Mouse (Mus musculus) C2C12 (cell line): ENCODE measurements at regions not wholly inside any gene's neighbourhood (a gene's known extent, or its start where the extent isn't known, plus 50 kb on each side); places are given as distances from the start of the nearest gene placed in this dataset.

Experiments
- H3K27me3 ChIP-seq: one replicate; pipeline ENCODE4 v1.6.1; 2011; ENCODE audit not compliant: control insufficient read depth, insufficient read depth, insufficient read length
- H3K36me3 ChIP-seq: one replicate; pipeline ENCODE4 v1.6.1; 2011; ENCODE audit not compliant: control insufficient read depth, insufficient read depth
- H3K4me3 ChIP-seq: one replicate; pipeline ENCODE4 v1.5.1; 2011; ENCODE audit warnings: mild to moderate bottlenecking, control low read depth; ENCODE audit not compliant: poor library complexity, insufficient read depth, severe bottlenecking
- H3K79me2 ChIP-seq: one replicate; pipeline ENCODE4 v1.6.1; 2011; ENCODE audit not compliant: control insufficient read depth, insufficient read depth
- H3K79me3 ChIP-seq: one replicate; pipeline ENCODE4 v1.6.1; 2011; ENCODE audit warnings: low read depth, control low read depth
- H3ac ChIP-seq: one replicate; pipeline ENCODE3; 2011; ENCODE audit warnings: low read depth; ENCODE audit not compliant: control insufficient read depth, insufficient read length
- CEBPB ChIP-seq: IDR thresholded peaks from one replicate; pipeline ENCODE4 v1.6.1; 2011; ENCODE audit warnings: low read depth, mild to moderate bottlenecking, control low read depth, moderate library complexity
- CTCF ChIP-seq: IDR thresholded peaks from one replicate; pipeline ENCODE4 v1.5.1; 2011; ENCODE audit not compliant: control insufficient read depth, insufficient read depth, insufficient read length
- FOSL1 ChIP-seq: IDR thresholded peaks from one replicate; pipeline ENCODE4 v1.8.0; 2011; ENCODE audit warnings: mild to moderate bottlenecking, low read length; ENCODE audit not compliant: poor library complexity, insufficient read depth, severe bottlenecking
- MAX ChIP-seq: IDR thresholded peaks from one replicate; pipeline ENCODE4 v1.6.1; 2011; ENCODE audit warnings: mild to moderate bottlenecking, control low read depth
- MYOD1 ChIP-seq: IDR thresholded peaks from one replicate; pipeline ENCODE4 v1.6.1; 2011; ENCODE audit warnings: low read depth; ENCODE audit not compliant: control insufficient read depth, insufficient read length
- MYOG ChIP-seq: IDR thresholded peaks from one replicate; pipeline ENCODE4 v1.6.1; 2011; ENCODE audit not compliant: control insufficient read depth, insufficient read length; ENCODE audit errors: extremely low read depth
- USF1 ChIP-seq: IDR thresholded peaks from one replicate; pipeline ENCODE4 v1.6.1; 2011; ENCODE audit warnings: low read depth, mild to moderate bottlenecking, control low read depth, moderate library complexity

DNA sequence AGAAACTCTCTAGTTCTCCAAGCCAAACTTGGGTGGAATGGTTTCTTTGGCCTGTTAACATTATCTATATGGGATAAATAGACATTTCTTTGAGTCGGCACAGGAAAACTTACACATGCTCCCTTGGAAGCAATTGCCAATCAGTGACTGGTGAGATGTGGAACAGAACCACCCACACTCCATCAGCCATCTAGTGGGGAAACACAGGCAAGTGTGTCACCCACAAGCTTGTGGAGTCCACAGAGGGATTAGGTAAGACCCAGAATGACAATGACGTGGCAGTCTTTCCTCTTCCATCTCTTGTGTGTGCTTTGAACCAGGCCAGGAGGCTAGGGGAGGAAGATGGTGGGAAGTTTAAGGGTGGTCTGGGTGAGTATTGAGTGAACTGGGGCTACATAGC is 257.5 kb upstream of the Gadl1 start:
- Histone ChIP-seq H3K79me2 (no peaks in the 10 kb centered on the region), H3K4me3 (no peak overlapping the region), H3K36me3 (no peaks in the 10 kb centered on the region), H3ac (no peak overlapping the region), H3K27me3 (no peaks in the 10 kb centered on the region), H3K79me3 (no peaks in the 10 kb centered on the region)
- TF ChIP-seq USF1 (no peak), MYOG (no peak), MAX (no peak), MYOD1 (no peak), CTCF (no peak)

DNA sequence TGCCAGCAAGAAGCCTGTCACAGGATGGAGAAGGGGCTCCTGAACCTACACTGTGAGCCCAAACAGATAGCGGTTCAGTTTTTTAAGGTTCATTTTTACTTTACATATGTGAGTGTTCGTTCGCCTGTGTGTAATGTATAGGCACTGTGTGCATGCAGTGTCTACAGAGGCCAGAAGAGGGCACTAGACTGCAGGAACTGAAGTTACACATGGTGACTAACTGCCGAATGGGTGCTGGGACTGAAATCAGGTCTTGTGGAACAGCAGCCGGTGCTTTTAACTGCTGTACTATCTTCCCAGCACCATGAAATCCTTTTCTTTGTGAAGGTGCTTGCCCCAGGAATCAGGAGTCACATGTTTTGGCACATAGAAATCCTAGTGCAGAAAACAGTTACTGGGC is 256.1 kb upstream of the Gadl1 start:
- Histone ChIP-seq H3K4me3 (no peak overlapping the region), H3K36me3 (no peaks in the 10 kb centered on the region), H3K79me3 (no peaks in the 10 kb centered on the region), H3K79me2 (no peaks in the 10 kb centered on the region), H3K27me3 (no peaks in the 10 kb centered on the region), H3ac (no peak overlapping the region)
- TF ChIP-seq FOSL1 = no peak
- TF ChIP-seq MAX = no peak
- TF ChIP-seq CEBPB = no peak
- TF ChIP-seq CTCF = no peak
- TF ChIP-seq MYOD1 = no peak
- no peak for TF ChIP-seq MYOG
- TF ChIP-seq USF1 = no peak

DNA sequence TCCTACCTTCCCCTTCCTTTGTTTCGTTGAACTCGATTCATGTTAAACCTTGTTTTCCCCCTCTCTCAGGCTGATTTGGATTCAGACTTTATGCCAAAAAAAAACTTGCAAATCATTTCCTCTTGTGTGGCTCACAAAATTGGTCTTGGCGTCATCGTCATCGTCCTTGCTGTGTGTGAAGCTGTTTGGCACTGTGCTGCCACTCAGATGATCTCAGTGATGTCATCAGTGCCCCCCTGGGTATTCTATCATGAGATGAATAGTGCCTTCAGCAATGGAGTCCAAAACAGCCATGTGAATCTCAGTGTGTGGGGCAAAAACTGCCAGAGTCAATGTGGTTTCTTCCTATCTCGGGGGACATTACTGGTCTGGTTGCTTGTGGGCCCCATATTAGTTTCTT is 254.3 kb upstream of the Gadl1 start:
- H3K36me3 ChIP-seq = no peaks in the 10 kb centered on the region
- TF ChIP-seq MYOD1 (no peak), CTCF (no peak), FOSL1 (no peak), USF1 (no peak), MAX (no peak), CEBPB (no peak), MYOG (no peak)
- H3ac ChIP-seq = no peak overlapping the region
- no peaks in the 10 kb centered on the region for H3K79me2 ChIP-seq
- no peaks in the 10 kb centered on the region for H3K27me3 ChIP-seq
- no peaks in the 10 kb centered on the region for H3K79me3 ChIP-seq
- H3K4me3 ChIP-seq = no peak overlapping the region

DNA sequence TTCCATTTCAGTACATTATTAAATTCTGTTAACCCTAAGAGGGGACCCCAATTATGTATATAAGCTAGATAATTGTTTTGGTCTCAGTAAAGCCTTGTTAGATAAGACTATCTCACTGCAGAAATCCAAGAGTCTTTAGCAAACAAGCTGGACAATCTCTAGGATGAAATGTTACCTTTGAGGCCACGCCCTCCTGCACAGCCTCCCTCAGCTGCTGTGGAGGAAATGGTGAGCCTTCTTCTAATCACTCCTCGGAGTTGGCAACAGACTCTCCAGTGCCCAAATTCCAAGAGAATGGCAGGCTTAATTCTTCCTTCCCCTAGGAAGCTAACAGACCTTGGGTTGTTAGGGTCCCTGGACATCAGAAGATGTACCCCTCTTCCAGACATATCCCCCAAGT is 252.7 kb upstream of the Gadl1 start:
- no peaks in the 10 kb centered on the region for H3K27me3 ChIP-seq
- no peaks in the 10 kb centered on the region for H3K79me3 ChIP-seq
- H3ac ChIP-seq = no peak overlapping the region
- no peaks in the 10 kb centered on the region for H3K79me2 ChIP-seq
- H3K4me3 ChIP-seq = no peak overlapping the region
- no peaks in the 10 kb centered on the region for H3K36me3 ChIP-seq
- TF ChIP-seq MYOD1 (no peak), USF1 (no peak), MYOG (no peak), MAX (no peak), CEBPB (no peak)

DNA sequence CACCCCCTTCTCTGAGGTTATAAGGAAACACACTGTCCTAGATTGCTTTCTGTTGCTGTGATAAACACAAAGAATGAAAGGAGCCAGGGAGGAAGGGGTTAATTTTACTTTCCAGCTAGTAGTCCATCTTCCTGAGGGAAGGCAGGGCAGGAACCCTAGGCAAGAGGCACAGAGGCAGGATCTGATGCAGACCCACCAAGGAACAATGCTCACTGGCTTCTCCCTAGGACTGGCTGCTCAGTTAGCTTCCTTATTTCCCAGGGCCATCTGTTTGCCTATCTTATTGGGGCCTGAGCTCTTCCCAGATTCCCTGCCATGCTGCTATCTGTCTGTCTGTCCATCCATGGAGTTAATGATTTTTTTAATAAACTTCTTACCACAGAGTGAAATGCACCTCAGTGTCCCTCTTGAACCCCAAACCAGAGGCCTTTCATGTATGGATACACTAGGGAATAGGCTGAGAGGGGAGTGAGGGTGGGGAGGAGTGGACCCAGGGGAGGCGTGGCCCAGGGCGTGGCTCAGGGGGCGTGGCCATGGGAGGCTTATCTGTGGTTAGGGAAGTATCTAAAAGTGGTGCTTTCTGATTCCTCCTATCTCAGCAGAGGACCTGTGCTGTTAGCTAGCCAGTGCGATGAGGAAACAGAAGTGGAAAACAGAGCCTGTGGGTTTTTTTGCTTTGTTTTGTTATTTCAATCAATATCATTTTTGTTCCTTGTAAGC is 252.1 kb upstream of the Gadl1 start:
- TF ChIP-seq MYOG (no peak), FOSL1 (no peak), MYOD1 (no peak), MAX (no peak), CEBPB (no peak)
- H3K79me2 ChIP-seq = no peaks in the 10 kb centered on the region
- no peaks in the 10 kb centered on the region for H3K36me3 ChIP-seq
- H3K79me3 ChIP-seq = no peaks in the 10 kb centered on the region
- no peak overlapping the region for H3ac ChIP-seq
- no peak overlapping the region for H3K4me3 ChIP-seq
- no peaks in the 10 kb centered on the region for H3K27me3 ChIP-seq

DNA sequence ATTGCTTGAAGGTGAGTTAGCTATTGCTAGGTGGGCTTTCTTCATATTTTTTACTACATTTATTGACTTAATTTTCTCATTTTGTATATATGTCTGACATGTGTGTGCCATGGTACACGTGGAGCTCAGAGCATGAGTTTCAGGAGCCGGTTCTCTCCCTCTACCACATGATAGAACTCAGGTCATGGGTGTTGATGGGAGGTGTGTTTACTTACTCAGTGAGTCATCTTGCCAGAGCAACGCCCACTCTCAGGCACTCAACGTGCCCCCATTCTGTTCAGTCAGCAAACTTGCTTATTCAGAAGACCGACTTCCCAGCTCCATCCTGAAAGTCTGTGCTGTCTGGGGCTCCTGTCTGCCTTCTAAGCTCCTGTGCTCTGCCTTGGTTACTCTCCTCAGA is 250.8 kb upstream of the Gadl1 start:
- no peak overlapping the region for H3ac ChIP-seq
- no peak for TF ChIP-seq CTCF
- no peak for TF ChIP-seq MYOG
- no peak for TF ChIP-seq USF1
- no peak for TF ChIP-seq MYOD1
- TF ChIP-seq MAX = no peak
- TF ChIP-seq FOSL1 = no peak
- TF ChIP-seq CEBPB = no peak
- H3K79me2 ChIP-seq = no peaks in the 10 kb centered on the region
- no peaks in the 10 kb centered on the region for H3K79me3 ChIP-seq
- no peaks in the 10 kb centered on the region for H3K27me3 ChIP-seq
- H3K4me3 ChIP-seq = no peak overlapping the region
- no peaks in the 10 kb centered on the region for H3K36me3 ChIP-seq
